Mouse (Mus musculus): Measurements from ENCODE around the gene Fndc4.

Gene Fndc4

GRCm38 (mm10) chr5:31295606-31296141 lies at the start of gene Fndc4:
TSS of gene Fndc4 (minus strand) at chr5:31296080.
- in situ Hi-C loops (cut with MboI; ENCODE audit: low sequenced_read_pairs): no loop called here

- in situ Hi-C loops (cut with MboI; ENCODE audit: low sequenced_read_pairs): no loop called here
These were observed 32.4 kb upstream of the Fndc4 start for GRCm38 (mm10) chr5:31328255-31328654.

- in situ Hi-C loops (cut with MboI; ENCODE audit: low sequenced_read_pairs): no loop called here
These were observed 31.0 kb upstream of the Fndc4 start for GRCm38 (mm10) chr5:31326850-31327249.

GRCm38 (mm10) chr5:31324085-31324484 lies 28.2 kb upstream of the Fndc4 start:
- in situ Hi-C loops (cut with MboI; ENCODE audit: low sequenced_read_pairs): no loop called here

GRCm38 (mm10) chr5:31322776-31323175 lies 26.9 kb upstream of the Fndc4 start:
- in situ Hi-C loops (cut with MboI; ENCODE audit: low sequenced_read_pairs): no loop called here

GRCm38 (mm10) chr5:31312806-31313205 lies 16.9 kb upstream of the Fndc4 start:
- in situ Hi-C loops (cut with MboI; ENCODE audit: low sequenced_read_pairs): no loop called here

GRCm38 (mm10) chr5:31303093-31303492 lies 7.2 kb upstream of the Fndc4 start:
- in situ Hi-C loops (cut with MboI; ENCODE audit: low sequenced_read_pairs): no loop called here

GRCm38 (mm10) chr5:31301866-31302265 lies 6.0 kb upstream of the Fndc4 start:
- in situ Hi-C loops (cut with MboI; ENCODE audit: low sequenced_read_pairs): no loop called here

- in situ Hi-C loops (cut with MboI; ENCODE audit: low sequenced_read_pairs): no loop called here
These were observed 2.6 kb upstream of the Fndc4 start for GRCm38 (mm10) chr5:31298486-31298885.

- in situ Hi-C loops (cut with MboI; ENCODE audit: low sequenced_read_pairs): no loop called here
These were observed 2.1 kb upstream of the Fndc4 start for GRCm38 (mm10) chr5:31297981-31298380.

GRCm38 (mm10) chr5:31297047-31297757 lies 1.3 kb upstream of the Fndc4 start, which contains the start of gene Gckr:
TSS of gene Gckr (plus strand) at chr5:31297443.
- in situ Hi-C loops (cut with MboI; ENCODE audit: low sequenced_read_pairs): no loop called here

GRCm38 (mm10) chr5:31294964-31295605 lies 795 bp downstream of the Fndc4 start:
- in situ Hi-C loops (cut with MboI; ENCODE audit: low sequenced_read_pairs): no loop called here

GRCm38 (mm10) chr5:31291361-31291688 lies 4.6 kb downstream of the Fndc4 start:
- in situ Hi-C loops (cut with MboI; ENCODE audit: low sequenced_read_pairs): no loop called here

- in situ Hi-C loops (cut with MboI; ENCODE audit: low sequenced_read_pairs): no loop called here
These were observed 5.1 kb downstream of the Fndc4 start, which contains the start of gene Ift172 for GRCm38 (mm10) chr5:31290521-31291360. TSS of gene Ift172 (minus strand) at chr5:31291116.

GRCm38 (mm10) chr5:31289626-31290230 lies 6.2 kb downstream of the Fndc4 start:
- in situ Hi-C loops (cut with MboI; ENCODE audit: low sequenced_read_pairs): no loop called here

GRCm38 (mm10) chr5:31288655-31289054 lies 7.2 kb downstream of the Fndc4 start:
- in situ Hi-C loops (cut with MboI; ENCODE audit: low sequenced_read_pairs): no loop called here

- in situ Hi-C loops (cut with MboI; ENCODE audit: low sequenced_read_pairs): no loop called here
These were observed 7.7 kb downstream of the Fndc4 start for GRCm38 (mm10) chr5:31288225-31288624.

GRCm38 (mm10) chr5:31279245-31279988 lies 16.5 kb downstream of the Fndc4 start:
- in situ Hi-C loops (cut with MboI; ENCODE audit: low sequenced_read_pairs): no loop called here

GRCm38 (mm10) chr5:31273018-31273417 lies 22.9 kb downstream of the Fndc4 start:
- in situ Hi-C loops (cut with MboI; ENCODE audit: low sequenced_read_pairs): no loop called here

GRCm38 (mm10) chr5:31267686-31268085 lies 28.2 kb downstream of the Fndc4 start:
- in situ Hi-C loops (cut with MboI; ENCODE audit: low sequenced_read_pairs): no loop called here

Data from CH12F3 (cell line).